Mouse (Mus musculus) liver, embryonic 14.5 days (tissue): ENCODE measurements around the gene Fstl5.

Experiments used
- CTCF ChIP-seq: IDR thresholded peaks from 2 replicates; pipeline ENCODE4 v1.5.1; 2016; ENCODE audit warnings: antibody characterized with exemption, low read depth, control low read depth
- EP300 ChIP-seq: IDR thresholded peaks from 2 replicates; pipeline ENCODE4 v1.6.1; 2016; ENCODE audit warnings: antibody characterized with exemption, low read depth

DNA sequence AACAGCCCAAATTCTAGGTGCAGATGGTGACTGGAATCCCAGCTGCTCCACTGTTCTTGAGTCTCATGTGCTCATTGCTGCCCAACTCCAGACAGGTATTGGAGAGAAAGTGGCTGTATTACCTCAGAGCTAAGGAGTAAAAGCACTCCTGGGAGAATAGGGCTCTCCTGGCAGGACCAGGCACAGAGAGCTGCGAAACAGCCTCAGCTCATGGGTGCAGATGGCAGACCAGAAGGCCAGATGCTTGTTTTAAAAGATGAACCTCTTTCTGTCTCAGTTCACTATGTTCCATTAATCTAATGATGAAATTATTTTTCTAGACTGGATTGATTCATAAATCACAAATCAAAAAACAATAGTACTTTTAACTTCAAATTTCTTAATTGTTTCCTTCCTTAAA lies 12.1 kb upstream of the Fstl5 start:
- no peak for TF ChIP-seq EP300
- no peak for TF ChIP-seq CTCF
